In the genomic region with DNA sequence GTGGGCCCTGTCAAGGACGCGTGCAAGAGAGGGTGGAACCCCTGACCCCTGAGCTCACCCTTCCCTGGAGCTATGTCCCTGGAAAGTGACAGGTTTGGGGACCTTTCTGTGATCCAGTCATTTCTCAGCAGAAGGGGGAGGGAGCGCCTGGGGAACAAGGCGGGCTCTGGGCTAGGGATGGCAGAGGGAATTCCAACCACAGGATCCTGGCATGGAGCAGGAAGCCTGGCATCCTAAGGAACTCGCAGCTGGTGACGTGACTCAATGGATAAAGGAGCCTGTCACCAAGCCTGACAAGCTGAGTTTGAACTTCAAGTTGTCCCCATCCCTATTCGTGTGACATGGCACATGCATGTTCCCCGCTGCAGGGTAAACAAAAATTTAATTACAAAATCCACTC, we compare ENCODE assay signal across 25 mouse cellular contexts.
"Had no signal": no experiment of that assay in that cellular context is flagged by ENCODE, and none has a peak within 500 bp of the region (broad histone marks: within the 10 kb centered on the region; RNA-seq: fewer than 3 reads in every experiment).

No protein-coding gene starts in this region.

- H3K27me3 ChIP-seq: heart, embryonic 12.5 days; hindbrain, embryonic 12.5 days; intestine, embryonic 15.5 days; limb, embryonic 12.5 days had no signal

- ATAC-seq: hindbrain, embryonic 16.5 days; inflammation-experienced regulatory T-cells, adult 6 months; intestine, embryonic 15.5 days; intestine, postnatal 0 days had no signal

- H3K9me3 ChIP-seq: intestine, embryonic 15.5 days; limb, embryonic 10.5 days had no signal

- H3K4me2 ChIP-seq: heart, embryonic 12.5 days; hindbrain, embryonic 12.5 days; hindbrain, embryonic 14.5 days; intestine, embryonic 15.5 days; limb, embryonic 12.5 days; liver, embryonic 11.5 days had no signal

- H3K4me3 ChIP-seq: heart, embryonic 10.5 days; heart, embryonic 12.5 days; hindbrain, embryonic 10.5 days; hindbrain, embryonic 12.5 days; intestine, embryonic 15.5 days; layer of hippocampus, adult 2 months; left cerebral cortex, adult 2 months; limb, embryonic 10.5 days; limb, embryonic 12.5 days had no signal

- H3K9ac ChIP-seq: heart, embryonic 12.5 days; hindbrain, embryonic 12.5 days; hindbrain, embryonic 14.5 days; intestine, embryonic 15.5 days; limb, embryonic 12.5 days had no signal

- H3K4me1 ChIP-seq: hindbrain, embryonic 12.5 days; intestine, embryonic 15.5 days; limb, embryonic 10.5 days; limb, embryonic 12.5 days had no signal

- H3K27ac ChIP-seq: heart, embryonic 10.5 days; hindbrain, embryonic 10.5 days; hindbrain, embryonic 12.5 days; hindbrain, embryonic 14.5 days; intestine, embryonic 15.5 days; limb, embryonic 10.5 days; limb, embryonic 12.5 days had no signal

- DNase-seq: gastrocnemius, postnatal 10 days; gastrocnemius, postnatal 25 days; heart, adult 18-20 months; heart, postnatal 10 days; heart, postnatal 4 days; kidney, adult 18-20 months; kidney, adult 8-10 months; kidney, postnatal 10 days; kidney, postnatal 25 days; kidney, postnatal 4 days; liver had no signal
